Mouse (Mus musculus): ENCODE measurements around the gene Prss57. TPM values are rescaled to one million over a fixed set of nuclear protein-coding genes. Genes with fewer than 3 reads are reported as not detected.
"Not testable (repeated sequence)": the region's sequence is repeated elsewhere in the genome, so short reads cannot be mapped to it uniquely, and the experiment has no call there.

Gene Prss57
- total RNA-seq, 1 experiment from 2014 or later, result 9.4 TPM

DNA sequence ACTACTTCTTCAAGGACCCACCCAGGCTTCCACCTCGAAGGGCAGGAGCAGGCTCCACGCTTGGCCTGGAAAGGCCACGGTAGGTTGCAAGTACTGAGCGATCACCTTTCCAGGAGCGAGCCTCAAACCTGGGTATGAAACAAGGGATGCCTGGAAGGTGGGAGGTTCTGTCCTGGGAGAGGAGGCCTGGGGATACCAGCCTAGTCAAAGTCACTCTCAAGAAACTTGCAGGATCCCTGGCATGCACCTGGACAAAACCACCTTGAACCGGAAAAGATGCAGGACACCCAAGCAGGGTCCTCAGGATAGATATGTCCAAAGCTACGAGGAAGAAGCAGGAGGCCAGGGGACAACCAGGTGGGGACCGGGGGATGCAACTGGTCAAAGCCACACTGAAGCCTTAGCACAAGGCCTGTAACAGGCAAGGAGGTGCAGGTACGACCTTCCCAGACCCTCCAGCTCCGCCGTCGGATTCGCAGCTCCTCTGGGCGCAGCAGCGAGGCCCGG is 24.7 kb downstream of the Prss57 start:
- no peak for ATAC-seq (replicated peaks; ENCODE audit: low read depth, poor library complexity, severe bottlenecking)

DNA sequence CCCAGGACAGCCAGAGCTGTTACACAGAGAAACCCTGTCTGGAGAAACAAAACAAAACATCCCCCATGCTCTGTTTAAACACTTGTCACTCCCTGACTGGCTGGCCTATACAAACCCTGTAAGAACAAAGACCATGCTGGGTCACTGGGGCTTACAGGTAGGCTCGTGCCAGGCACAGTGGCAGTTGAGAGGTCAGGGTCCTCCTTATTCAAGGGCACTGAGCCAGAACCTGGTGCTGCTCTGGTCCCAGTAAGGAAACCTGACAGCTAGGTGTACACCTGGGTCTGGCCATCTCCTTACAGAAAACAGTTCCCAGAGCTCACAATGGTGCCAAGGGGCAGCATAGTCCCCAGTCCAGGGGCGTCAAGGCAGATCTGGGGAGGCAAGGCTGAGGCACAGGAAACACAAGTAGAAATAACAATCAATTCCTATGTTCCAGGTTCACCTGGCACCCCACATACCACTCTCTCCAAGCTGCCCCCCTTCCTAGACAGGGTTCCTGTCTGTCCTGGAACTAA is 25.5 kb downstream of the Prss57 start:
- ATAC-seq (replicated peaks; ENCODE audit: low read depth, poor library complexity, severe bottlenecking), result no peak

- no peak for ATAC-seq (replicated peaks; ENCODE audit: low read depth, poor library complexity, severe bottlenecking)
Observed at GRCm38 (mm10) chr10:79764234-79764633, 26.5 kb downstream of the Prss57 start.

- ATAC-seq (replicated peaks; ENCODE audit: low read depth, poor library complexity, severe bottlenecking), result no peak
Observed at GRCm38 (mm10) chr10:79762875-79763274, 27.9 kb downstream of the Prss57 start.

- ATAC-seq (replicated peaks; ENCODE audit: low read depth, poor library complexity, severe bottlenecking), result no peak
Observed at GRCm38 (mm10) chr10:79760603-79761143, 30.1 kb downstream of the Prss57 start.

DNA sequence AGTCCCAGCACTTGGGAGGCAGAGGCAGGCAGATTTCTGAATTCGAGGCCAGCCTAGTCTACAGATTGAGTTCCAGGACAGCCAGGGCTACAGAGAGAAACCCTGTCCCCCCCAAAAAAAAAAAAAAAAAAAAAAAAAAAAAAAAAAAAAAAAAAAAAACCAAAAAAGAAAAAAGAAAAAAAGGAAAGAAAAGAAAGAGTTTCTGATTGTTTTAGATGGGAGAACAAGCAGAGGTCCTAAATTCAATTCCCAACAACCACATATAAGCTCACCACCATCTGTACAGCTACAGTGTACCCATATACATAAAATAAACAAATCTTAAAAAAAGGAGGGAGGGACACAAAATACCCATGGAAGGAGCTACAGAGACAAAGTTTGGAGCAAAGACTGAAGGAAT is 31.1 kb downstream of the Prss57 start:
- ATAC-seq (replicated peaks; ENCODE audit: low read depth, poor library complexity, severe bottlenecking), result not testable (repeated sequence)

GRCm38 (mm10) chr10:79756660-79757059 is 34.1 kb downstream of the Prss57 start:
- no peak for ATAC-seq (replicated peaks; ENCODE audit: low read depth, poor library complexity, severe bottlenecking)

DNA sequence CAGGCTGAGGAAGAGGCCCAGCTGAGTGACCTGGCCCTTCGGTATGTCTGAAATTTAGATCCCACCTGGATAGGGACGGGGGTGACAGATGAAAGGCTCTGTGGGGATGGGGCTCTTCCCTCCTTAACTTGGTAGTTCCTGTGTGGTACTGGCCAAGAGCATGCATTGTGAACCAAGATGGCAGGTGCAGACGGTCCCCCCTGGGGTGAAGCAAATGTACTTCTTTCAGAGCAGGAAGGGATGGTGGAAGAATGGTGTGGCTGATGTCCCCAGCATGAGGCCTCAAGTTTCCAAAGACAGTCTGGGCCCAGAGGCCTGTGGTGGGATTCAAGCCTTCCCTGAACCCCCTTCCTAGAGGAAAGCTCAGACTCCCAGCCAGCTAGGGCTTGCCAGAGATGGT is 34.9 kb downstream of the Prss57 start:
- no peak for ATAC-seq (replicated peaks; ENCODE audit: low read depth, poor library complexity, severe bottlenecking)

GRCm38 (mm10) chr10:79754856-79755516 is 35.8 kb downstream of the Prss57 start, which contains the start of gene Fgf22:
Gene Fgf22 (plus strand): TSS chr10:79755076.
- ATAC-seq (replicated peaks; ENCODE audit: low read depth, poor library complexity, severe bottlenecking), result peak; percentile 74

DNA sequence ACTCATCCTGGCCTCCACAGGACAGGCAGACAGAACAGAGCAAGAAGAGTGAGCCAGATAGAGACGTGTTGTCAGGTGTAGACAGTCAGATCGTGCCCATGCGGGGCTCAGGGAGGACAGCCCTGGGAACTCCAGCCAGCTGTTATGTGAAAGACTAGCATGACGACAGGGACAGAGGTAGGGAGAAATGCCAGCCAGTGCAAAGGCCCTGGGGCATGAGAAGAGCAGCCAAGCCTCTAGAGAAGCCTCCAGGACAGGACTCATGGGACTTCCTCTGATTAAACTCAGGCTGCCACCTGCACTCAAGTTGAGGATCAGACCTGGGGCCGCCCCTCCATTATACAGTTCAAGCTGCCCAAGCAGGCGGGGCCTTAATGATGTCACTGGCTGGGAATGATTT is 42.3 kb downstream of the Prss57 start:
- no peak for ATAC-seq (replicated peaks; ENCODE audit: low read depth, poor library complexity, severe bottlenecking)

DNA sequence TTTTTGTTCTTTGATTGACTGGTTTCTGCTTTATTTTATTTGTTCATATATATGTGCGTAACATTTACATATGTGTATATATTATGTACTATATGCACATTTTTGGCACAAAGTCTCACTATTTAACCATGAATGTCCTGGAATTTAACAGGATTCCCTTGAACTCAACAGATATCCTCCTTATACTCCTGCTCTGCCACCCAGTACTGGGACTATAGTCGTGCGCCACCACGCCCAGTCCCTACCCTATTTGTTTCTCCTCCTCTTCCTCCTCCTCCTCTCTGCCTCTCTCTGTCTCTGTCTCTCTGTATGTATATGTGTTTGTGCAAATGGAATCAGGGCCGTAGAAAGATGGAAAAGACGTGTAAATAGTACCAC is 44.0 kb downstream of the Prss57 start:
- ATAC-seq (replicated peaks; ENCODE audit: low read depth, poor library complexity, severe bottlenecking), result peak; percentile 45; the same call in 1 of the 2 replicates

- ATAC-seq (replicated peaks; ENCODE audit: low read depth, poor library complexity, severe bottlenecking), result peak; percentile 97
Observed at GRCm38 (mm10) chr10:79745898-79746773, 44.6 kb downstream of the Prss57 start, which contains the start of gene Polrmt. Gene Polrmt (minus strand): TSS chr10:79746581.

- ATAC-seq (replicated peaks; ENCODE audit: low read depth, poor library complexity, severe bottlenecking), result no peak
Observed at GRCm38 (mm10) chr10:79745411-79745810, 45.4 kb downstream of the Prss57 start.

GRCm38 (mm10) chr10:79743650-79744365 is 47.0 kb downstream of the Prss57 start:
- ATAC-seq (replicated peaks; ENCODE audit: low read depth, poor library complexity, severe bottlenecking), result no peak

DNA sequence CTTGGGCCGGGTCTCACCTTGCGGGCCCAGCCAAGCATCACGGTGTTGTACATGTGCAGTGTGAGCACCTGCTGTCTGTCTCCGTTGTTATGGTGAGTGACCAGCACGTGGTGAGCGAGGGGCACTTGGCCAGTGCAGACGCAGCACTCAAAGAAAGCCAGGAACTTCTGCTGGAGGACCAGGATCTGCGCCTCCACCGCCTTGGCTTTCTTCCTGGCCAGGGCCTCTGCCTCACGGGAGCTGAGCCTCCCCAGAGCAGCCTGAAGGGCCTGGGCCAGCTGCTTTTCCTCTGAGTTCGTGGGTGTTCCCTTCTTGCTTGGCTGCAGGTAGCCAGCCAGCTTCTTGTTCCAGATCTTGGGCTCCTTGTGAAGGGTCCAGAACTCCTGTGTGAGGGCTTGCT is 47.6 kb downstream of the Prss57 start:
- no peak for ATAC-seq (replicated peaks; ENCODE audit: low read depth, poor library complexity, severe bottlenecking)

DNA sequence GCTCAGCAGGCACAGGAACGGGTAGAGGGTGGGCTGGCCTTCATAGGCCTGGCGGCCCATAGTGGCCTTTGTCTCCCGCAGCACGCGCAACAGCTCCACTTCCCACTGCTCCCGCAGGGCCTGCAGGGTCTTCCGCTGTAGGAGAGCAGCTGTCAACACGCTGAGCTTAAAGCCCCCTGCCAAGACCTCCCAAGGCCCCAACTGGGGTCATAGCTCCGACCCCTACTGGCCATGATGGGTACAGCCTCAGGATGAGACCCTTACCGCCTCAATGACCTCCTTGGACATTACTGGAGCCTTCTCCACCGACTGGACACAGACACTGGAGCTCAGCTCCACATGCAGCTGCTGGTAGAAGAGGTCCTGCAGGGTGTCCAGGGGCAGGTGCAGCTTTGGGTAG is 49.9 kb downstream of the Prss57 start:
- no peak for ATAC-seq (replicated peaks; ENCODE audit: low read depth, poor library complexity, severe bottlenecking)

DNA sequence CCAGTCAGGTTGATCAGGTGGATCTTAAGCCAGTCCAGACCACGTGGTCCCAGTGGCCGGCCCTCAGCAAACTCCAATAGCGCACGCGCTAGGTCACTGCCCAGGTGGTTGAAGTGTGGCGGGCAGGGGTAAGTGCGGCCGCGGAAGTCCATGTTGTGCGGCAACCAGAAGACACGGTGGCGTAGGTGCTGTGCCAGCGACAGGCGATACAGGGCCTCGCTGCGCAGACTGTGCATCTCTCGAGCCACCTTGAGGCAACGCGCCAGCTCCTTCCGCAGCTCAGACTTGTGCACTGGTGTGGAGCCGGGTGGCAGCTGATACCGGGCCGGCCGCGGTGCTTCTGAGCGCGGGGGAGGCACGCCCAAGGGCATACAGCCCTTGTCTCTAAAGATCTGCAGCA is 51.5 kb downstream of the Prss57 start:
- no peak for ATAC-seq (replicated peaks; ENCODE audit: low read depth, poor library complexity, severe bottlenecking)

- peak; percentile 58; the same call in 1 of the 2 replicates for ATAC-seq (replicated peaks; ENCODE audit: low read depth, poor library complexity, severe bottlenecking)
Observed at GRCm38 (mm10) chr10:79738259-79738658, 52.5 kb downstream of the Prss57 start.

- ATAC-seq (replicated peaks; ENCODE audit: low read depth, poor library complexity, severe bottlenecking), result no peak
Observed at GRCm38 (mm10) chr10:79736706-79737105, 54.1 kb downstream of the Prss57 start.

GRCm38 (mm10) chr10:79735361-79735760 is 55.4 kb downstream of the Prss57 start:
- no peak for ATAC-seq (replicated peaks; ENCODE audit: low read depth, poor library complexity, severe bottlenecking)

Measured in common myeloid progenitor, adult 5-6 weeks (primary cell).